Mouse (Mus musculus) erythroblast, embryonic 14.5 days (primary cell): ENCODE measurements around the gene Gm21983. TPM values are rescaled to one million over a fixed set of nuclear protein-coding genes. Genes with fewer than 3 reads are reported as not detected.

Source experiments
- H3K27me3 ChIP-seq: 2 replicates; pipeline ENCODE4 v1.6.1; 2012; ENCODE audit warnings: inconsistent platforms; ENCODE audit not compliant: control insufficient read depth
- H3K36me3 ChIP-seq: 2 replicates; pipeline ENCODE4 v1.6.1; 2012; ENCODE audit warnings: mild to moderate bottlenecking, inconsistent platforms; ENCODE audit not compliant: control insufficient read depth
- H3K4me1 ChIP-seq: 2 replicates; pipeline ENCODE4 v1.6.1; 2012; ENCODE audit warnings: inconsistent platforms; ENCODE audit not compliant: control insufficient read depth
- H3K4me3 ChIP-seq: replicated peaks from 2 replicates; pipeline ENCODE3; 2012; ENCODE audit warnings: moderate library complexity, mild to moderate bottlenecking, inconsistent platforms
- H3K9me3 ChIP-seq: 2 replicates; pipeline ENCODE4 v1.6.1; 2012; ENCODE audit warnings: low read length, inconsistent platforms, mixed read lengths; ENCODE audit not compliant: control insufficient read depth
- GATA1 ChIP-seq: IDR thresholded peaks from 2 replicates; pipeline ENCODE4 v1.6.1; 2012; ENCODE audit warnings: low read length, inconsistent platforms, mixed read lengths
- TAL1 ChIP-seq: IDR thresholded peaks from 3 replicates; pipeline ENCODE4 v1.6.1; 2012; ENCODE audit warnings: low read length, inconsistent platforms, mixed read lengths
- polyA plus RNA-seq: library from polyadenylated mRNA; stranded (reverse); fragments of >175 nt; gene quantifications from 2 replicates; pipeline ENCODE4 v1.2.3, GENCODE M21; 2012

Gm21983 gene
- polyA plus RNA-seq, 1 experiment, result not detected

DNA sequence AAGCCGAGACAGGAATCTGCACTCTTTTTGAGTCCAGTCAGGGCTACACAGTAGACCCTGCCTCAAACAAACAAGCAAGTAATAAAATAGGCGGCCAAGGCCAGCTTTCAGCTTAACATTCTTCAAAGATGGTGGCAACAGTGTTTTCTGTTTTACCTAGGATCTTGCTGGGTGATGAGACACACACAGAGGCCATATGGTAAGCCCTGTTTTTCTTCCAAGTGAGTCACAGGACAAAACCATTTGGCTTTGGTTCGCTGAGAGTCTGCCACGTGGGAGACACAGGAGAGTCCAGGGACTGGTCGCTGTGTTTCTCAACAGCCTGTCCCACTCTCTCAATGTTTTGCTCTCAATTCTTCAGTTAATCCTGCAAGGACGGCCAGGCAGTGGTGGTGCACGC lies 37.7 kb upstream of the Gm21983 start:
- Histone ChIP-seq H3K27me3 (no peaks in the 10 kb centered on the region), H3K4me1 (peaks cover 23% of the 10 kb centered on the region), H3K9me3 (no peaks in the 10 kb centered on the region), H3K36me3 (peaks cover 40% of the 10 kb centered on the region), H3K4me3 (no peak overlapping the region)
- no peak for TF ChIP-seq GATA1
- TF ChIP-seq TAL1, result no peak

DNA sequence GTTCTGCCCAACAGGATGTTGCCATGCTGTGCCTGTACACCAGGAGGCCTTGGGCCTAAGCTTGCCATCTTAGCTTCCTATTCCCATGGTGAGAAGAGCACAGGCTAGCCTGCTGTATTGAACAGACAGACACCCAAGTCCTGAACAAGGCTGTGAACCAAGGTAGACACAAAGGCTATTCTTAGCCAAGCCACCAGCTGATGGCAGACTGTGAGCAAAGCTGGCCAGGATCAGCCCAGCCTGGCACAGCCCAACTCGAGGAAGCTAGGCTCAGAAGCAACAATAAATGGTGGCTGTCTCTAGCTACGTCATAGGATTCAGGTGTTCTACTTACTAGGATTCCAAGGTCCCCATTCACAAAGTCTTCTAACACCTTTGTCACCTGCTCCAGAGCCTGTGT lies 31.7 kb upstream of the Gm21983 start:
- Histone ChIP-seq H3K36me3 (peaks cover 66% of the 10 kb centered on the region), H3K27me3 (no peaks in the 10 kb centered on the region), H3K4me3 (no peak overlapping the region), H3K4me1 (no peaks in the 10 kb centered on the region), H3K9me3 (no peaks in the 10 kb centered on the region)
- TF ChIP-seq GATA1, result no peak
- no peak for TF ChIP-seq TAL1

DNA sequence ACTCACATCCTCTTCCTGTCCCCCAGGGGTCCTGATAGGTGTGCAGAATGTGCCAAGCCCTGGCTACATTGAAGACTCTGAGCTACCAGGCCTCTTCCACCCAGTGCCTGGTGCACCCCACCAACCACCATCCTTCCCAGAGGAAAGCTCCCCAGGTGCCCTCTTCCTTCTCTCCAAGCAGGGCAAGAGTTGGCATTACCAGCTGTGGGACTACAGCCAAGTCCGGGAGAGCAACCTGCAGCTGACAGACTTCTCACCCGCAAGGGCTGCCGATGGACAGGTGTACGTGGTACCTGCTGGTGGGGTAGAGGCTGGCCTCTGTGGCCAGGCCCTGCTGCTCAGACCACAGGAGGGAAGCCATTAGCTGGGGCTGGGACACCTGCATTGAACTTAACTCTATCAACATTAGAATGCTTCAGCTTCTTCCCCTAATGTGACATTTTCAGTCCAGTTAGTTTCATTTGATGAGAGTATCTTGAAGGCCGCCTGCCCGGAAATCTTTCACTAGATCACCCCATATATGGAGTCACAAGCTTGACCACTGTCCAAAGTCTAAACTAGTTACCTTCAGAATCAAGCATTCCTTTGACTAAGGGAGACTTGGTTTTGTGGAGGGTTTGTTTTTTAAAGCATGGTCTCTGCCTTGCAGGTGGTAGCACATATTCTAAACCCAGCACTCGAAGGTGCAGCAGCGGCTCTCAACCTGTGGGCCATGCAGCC lies 23.0 kb upstream of the Gm21983 start:
- H3K4me1 ChIP-seq, result no peaks in the 10 kb centered on the region; the same call in 1 of the 2 replicates
- H3K4me3 ChIP-seq, result no peak overlapping the region
- no peak for TF ChIP-seq TAL1
- peaks cover 52% of the 10 kb centered on the region for H3K36me3 ChIP-seq
- H3K9me3 ChIP-seq, result no peaks in the 10 kb centered on the region
- no peaks in the 10 kb centered on the region for H3K27me3 ChIP-seq

DNA sequence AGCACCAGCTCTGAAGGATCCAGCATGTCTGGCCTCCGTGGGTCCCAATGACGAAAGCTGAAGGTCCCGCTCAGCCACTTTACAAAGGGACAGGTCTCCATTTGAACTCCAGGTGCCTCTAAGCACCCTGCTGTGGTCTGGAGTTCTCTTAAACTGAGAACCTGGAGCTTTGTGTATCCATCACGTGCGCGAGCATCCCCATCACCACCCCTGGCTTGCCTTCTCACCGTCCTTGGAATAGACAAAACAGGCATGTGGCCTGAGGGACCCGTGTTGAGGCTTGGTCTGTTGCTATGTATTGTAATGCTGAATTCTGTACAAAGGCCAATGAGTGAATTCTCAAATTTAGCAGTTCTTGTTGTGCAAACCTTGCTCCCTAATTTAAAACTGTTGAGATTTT lies 17.9 kb upstream of the Gm21983 start:
- TF ChIP-seq TAL1 (no peak), GATA1 (no peak)
- Histone ChIP-seq H3K27me3 (no peaks in the 10 kb centered on the region), H3K4me1 (peaks cover 31% of the 10 kb centered on the region), H3K4me3 (no peak overlapping the region), H3K9me3 (no peaks in the 10 kb centered on the region), H3K36me3 (peaks cover 32% of the 10 kb centered on the region)

DNA sequence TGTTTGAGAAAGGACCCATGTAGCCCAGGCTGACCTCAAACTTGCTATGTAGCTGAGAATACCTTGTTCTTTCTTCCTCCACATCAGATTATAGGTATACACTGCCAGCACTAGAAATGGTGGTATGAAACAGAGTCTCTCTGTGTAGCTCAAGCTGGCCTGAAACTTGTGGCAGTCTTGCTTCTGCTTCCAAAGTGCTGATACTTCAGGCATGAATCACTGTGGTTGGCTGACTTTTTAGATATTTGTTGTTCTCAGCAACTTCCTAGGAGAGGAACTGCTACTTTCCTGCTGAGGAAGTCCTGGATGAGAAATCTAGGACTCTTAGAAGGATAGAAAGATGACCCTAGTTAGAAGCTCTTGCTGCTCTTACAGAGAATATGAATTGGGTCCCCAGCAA lies 17.5 kb upstream of the Gm21983 start:
- Histone ChIP-seq H3K4me1 (peaks cover 35% of the 10 kb centered on the region), H3K27me3 (no peaks in the 10 kb centered on the region), H3K4me3 (no peak overlapping the region), H3K9me3 (no peaks in the 10 kb centered on the region), H3K36me3 (peaks cover 32% of the 10 kb centered on the region)
- no peak for TF ChIP-seq GATA1
- TF ChIP-seq TAL1, result no peak

DNA sequence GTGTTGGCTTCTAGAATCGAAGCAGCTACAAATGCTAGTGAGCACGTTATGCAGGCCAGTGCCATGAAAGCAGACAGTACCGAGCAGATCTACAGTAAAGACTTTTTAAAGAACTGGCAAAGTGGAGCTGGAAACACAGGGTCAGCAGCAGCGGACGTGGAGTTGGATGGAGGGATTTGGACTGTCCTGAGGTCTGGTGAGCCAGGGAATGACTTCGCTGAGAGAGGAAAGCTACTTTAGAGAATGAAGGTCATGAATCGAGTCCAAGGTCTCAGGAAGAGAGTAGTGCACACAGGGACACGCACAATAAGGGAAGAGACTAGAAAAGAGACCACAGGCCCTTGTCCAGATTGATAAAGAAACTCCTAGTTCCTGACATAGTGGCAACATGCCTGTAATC lies 16.7 kb upstream of the Gm21983 start:
- TF ChIP-seq TAL1 (no peak), GATA1 (no peak)
- no peaks in the 10 kb centered on the region for H3K27me3 ChIP-seq
- peaks cover 34% of the 10 kb centered on the region for H3K36me3 ChIP-seq
- H3K4me1 ChIP-seq, result peaks cover 35% of the 10 kb centered on the region
- no peak overlapping the region for H3K4me3 ChIP-seq
- H3K9me3 ChIP-seq, result no peaks in the 10 kb centered on the region

DNA sequence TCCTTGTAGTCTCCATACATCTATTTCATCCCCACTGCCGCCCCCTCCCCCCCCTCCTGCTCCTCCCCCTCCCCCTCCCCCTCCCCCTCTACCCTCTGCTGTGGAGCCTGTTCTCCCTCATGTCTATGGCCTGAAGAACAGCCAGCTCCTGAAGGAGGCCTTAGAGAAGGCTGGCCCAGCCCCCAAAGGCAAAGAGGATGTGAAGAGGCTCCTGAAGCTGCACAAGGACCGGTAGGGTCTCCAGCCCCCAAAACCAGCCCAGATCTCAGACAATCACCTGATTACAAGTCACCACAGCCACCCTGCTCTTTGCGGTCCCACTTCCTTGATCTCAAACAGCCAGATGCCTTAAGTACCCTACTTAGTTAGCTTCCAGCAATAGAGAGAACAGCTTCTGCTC lies 16.2 kb upstream of the Gm21983 start:
- Histone ChIP-seq H3K36me3 (peaks cover 34% of the 10 kb centered on the region), H3K27me3 (no peaks in the 10 kb centered on the region), H3K4me3 (no peak overlapping the region), H3K9me3 (no peaks in the 10 kb centered on the region), H3K4me1 (peaks cover 40% of the 10 kb centered on the region)
- no peak for TF ChIP-seq GATA1
- TF ChIP-seq TAL1, result no peak

DNA sequence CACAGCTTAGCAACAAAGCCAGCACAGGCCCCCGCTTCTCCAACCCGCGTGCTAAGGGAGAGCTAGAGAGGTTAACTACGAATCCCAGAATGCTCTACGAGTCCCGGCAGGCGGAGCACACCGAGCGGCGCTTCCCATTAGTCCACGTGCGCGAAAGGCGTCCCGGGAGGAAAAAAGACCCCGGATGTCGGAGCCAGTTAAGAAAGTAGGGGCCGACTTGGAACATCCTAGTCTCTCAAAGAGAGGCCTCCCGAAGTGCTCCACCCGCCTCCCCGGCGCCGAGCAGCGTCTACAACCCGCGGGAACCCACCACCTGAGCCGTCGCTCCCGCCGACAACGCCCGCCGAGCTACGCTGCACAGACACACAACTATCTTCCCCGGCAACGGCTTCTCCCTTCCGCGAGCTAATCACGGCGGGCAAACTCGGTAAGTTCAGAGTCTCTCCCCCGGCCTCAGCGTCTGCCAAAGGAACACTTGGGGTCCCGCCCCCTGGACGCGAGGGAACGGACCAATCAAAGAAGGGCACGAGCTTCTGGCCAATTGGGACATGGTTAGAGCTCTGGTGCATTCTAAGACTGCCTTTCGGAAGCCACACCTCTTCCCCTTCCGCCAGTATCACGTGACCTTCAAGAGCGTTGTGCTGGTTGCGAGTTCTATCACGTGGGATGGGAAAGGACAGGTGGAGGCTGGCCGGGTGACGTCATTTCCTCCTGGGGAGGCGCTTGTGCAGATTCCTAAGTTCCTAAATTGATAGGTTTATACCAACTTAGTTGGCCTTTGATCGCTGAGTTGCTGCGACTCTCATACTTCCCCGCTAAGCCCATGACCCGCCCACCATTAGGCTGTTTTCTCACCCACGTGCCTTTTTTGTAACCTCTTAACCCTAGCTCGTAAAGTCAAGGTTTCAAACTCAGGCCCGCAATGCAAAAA lies 15.1 kb upstream of the Gm21983 start, which contains the start of the genes BC024978 and Snrpa:
BC024978 (plus strand) TSS at position 101 of the 931 bp plus-strand sequence.
Snrpa (minus strand) TSS at position 591 of the 931 bp plus-strand sequence.
- TF ChIP-seq TAL1 (no peak), GATA1 (no peak)

DNA sequence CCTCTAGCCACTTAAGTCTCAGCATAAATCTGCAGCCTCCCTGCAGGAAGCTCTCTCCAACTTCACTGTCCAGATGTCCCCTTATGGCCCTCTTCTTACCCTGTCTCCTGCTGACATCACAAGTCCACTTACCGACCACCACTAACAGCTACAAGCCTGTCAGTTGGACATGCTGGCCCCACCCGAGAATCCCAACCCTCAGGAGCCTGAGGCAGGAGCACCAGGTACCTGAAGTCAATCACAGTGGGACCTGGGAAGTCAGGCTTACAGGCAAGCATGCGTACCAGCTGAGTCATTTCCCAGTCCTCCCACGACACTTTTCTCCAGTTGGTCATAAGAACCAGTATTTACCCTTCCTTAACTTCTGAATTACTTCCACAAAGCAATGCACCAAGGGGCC lies 12.8 kb upstream of the Gm21983 start:
- Histone ChIP-seq H3K36me3 (peaks cover 60% of the 10 kb centered on the region), H3K9me3 (peaks cover 3% of the 10 kb centered on the region), H3K4me1 (peaks cover 41% of the 10 kb centered on the region), H3K27me3 (no peaks in the 10 kb centered on the region), H3K4me3 (no peak overlapping the region)
- no peak for TF ChIP-seq TAL1
- no peak for TF ChIP-seq GATA1

More for the DNA sequence above, 15.1 kb upstream of the Gm21983 start, which contains the start of the genes BC024978 and Snrpa:
- H3K4me1 ChIP-seq, result peaks cover 40% of the 10 kb centered on the region
- H3K4me3 ChIP-seq, result peak within 1 kb of the TSS; percentile 95
- H3K27me3 ChIP-seq, result no peaks in the 10 kb centered on the region
- no peaks in the 10 kb centered on the region for H3K9me3 ChIP-seq
- peaks cover 43% of the 10 kb centered on the region for H3K36me3 ChIP-seq
